Mouse (Mus musculus): ENCODE results near the gene Rabgap1l.

Gene Rabgap1l

DNA sequence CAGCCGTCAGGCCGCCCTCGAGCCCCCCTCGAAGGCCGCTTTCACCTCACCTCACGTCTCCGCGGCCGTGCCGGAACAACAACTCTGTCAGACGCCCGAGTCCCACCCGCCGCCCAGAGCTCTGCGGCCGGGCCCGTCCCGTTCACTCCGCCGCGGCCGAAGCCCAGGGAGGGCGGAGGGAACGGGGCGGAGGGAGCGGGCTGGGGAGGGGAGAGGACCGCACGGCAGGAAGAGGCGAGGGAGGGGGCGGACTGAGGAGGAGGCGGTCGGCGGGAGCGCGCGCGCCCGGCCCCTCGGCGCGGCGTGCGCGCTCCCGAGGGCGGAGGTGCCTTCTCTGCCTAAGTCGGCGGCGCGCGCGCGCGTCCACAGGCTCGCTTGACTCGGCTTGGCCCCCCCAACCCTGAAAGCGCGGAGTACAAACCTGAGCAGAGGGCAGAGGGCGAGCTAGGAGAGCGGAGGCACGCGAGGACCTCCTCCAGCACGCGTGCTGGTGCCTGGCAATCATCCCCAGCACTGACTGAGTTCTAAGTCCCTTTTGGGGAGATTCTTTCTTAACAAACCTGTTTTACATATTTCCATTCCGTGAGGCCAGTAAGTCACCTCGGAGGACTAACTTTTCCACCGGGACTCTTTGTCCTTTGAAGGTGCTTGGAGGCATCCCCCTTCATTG is at the start of gene Rabgap1l:
Gene Rabgap1l (minus strand): TSS at position 526 of the 670 bp plus-strand sequence.
- peak; percentile 86 for DNase-seq (ENCODE audit: low spot score)

DNA sequence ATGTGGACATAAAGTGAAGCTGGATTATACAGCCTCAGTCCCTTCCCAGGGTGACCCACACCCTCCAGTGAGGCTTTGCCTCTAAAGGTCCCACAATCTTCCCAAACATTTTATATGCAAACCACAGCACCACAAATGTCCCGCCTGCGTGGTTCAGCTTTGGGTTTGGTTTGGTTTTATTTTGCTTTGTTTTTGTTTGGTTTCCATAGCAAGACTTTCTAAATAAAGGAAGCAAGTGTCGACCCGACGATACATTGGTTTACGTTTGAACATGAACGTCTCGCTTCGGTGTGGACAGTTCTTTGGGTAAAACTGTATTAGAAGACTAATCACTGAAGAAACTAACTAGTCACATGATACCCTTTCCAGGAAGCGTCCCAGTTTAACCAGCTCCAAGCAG is 49.6 kb upstream of the Rabgap1l start:
- no peak for DNase-seq (ENCODE audit: low spot score)

DNA sequence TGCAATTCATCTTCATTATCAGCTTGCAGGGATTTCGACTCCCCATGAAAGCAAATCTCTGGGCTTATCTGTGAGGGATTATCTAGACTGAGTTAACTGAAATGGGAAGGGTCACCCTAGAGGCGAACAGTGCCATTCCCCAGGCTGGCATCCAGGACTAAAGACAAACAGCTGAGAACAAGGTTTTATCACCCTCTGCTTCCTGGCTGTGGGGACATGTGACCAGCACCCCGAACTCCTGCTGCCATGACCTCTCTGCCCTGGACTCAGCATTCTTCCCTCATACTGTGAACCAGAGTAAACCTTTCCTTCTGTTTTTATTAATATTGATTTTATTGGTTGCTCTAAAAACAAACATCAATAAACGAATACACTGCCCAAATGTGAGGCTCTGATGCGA is 47.6 kb upstream of the Rabgap1l start:
- no peak for DNase-seq (ENCODE audit: low spot score)

DNA sequence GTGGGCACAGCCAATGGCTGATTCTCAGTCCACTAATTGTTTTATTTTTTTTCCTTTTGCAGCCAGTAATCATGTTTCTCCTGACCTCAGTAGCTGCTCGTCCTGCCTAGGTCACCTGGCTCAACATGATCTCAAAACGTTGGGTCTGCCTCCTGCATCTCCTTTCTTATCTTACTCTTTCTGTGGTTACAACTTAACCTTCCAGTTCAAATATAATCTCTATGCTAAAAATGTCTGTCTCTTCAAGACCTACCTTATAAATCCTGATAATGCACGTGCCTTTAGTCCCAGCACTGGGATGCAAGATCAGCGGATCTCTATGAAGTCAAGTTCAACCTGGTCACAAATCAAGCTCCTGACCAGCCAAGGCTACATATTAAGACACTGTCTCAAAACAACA is 46.1 kb upstream of the Rabgap1l start:
- DNase-seq (ENCODE audit: low spot score), result no peak

DNA sequence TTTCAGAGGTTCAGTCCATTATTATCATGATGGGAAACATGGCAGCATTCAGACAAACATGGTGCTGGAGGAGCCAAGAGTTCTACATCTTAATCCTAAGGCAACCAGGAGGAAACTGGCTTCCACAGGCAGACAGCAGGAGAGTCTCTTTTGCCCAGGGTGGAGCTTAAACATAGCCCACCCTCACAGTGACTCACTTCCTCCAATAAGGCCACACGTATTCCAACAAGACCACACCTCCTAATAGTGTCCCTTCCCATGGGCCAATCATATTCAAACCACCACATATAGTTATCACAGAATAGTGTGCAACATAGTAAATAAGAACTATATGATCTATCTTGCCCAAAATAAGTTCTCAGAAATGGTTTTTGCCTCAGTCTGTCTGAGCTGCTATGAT is 41.4 kb upstream of the Rabgap1l start:
- no peak for DNase-seq (ENCODE audit: low spot score)

DNA sequence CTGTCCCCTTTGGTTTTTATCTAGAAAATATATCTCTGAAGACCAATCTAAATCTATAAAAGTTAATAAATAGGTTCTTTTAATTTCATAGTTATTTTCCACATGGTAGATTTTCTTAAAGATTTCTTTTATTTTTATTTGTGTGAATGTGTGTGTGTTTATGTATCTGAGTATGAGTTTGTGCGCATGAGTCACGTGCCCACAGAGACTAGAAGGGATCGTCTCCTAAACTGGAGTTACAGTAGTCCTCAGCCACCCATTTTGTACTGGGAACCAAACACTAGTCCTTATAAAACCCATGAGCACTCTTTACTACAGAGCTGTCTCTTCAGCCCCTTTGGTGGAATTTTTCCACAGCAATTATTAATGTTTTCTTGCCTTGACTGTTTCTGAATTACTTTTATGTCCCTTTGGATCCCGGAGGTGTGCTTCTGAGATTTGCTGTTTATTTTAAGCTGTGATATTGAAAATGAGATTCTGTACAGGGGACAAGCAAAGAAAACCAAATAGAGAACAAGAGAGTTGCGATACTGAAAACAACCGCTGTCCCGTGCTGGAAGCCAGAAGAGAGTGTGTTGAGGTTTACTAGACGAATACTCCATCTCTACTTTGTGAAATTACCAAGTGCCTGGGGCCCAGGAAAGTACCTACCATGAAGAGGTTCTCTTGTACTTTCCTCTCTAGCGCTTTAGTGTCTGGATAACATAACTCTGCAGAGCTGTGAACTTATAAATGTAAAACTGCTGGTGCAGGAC is 39.4 kb upstream of the Rabgap1l start:
- no peak for DNase-seq (ENCODE audit: low spot score)

DNA sequence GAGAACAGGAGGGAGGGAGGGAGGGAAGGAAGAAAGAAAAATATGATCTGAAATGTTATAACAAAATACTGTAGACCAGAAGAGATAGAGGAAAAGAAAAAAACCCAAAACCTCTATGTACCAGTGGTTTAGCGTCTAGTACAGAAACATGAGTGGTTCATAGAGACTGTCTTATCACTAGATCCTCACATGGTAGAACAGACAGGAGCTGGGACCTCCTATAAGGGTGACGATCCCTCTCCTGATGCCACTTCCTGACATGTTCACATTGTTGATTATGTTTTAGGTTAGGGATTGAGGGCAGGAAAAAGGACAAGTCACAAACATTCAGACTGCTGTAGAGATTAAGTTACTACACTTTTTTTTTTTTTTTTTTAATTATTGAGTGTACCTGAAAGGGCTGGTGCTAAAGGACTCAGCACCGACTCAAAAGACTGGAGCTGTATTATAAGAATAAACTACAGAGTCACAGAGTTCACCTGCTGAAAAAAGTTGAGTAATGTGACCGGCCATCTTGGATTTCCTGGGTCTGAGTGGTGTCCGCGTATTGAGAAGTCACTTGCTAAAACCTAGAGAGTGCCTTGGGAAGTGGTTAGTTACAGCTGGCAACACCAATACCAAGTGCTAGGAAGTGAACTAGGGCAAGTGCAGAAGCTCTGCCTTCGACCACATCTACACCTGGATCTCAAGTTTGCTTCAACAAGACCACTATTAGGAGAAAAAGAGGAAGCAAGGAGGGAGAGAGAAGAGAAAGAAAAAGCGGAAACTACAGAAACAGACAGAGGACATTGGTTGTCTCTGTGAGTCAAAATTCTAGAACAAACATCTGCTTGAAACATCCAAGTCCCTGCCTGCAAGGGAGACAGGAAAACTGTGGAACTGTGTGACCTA is 37.8 kb upstream of the Rabgap1l start:
- no peak for DNase-seq (ENCODE audit: low spot score)

DNA sequence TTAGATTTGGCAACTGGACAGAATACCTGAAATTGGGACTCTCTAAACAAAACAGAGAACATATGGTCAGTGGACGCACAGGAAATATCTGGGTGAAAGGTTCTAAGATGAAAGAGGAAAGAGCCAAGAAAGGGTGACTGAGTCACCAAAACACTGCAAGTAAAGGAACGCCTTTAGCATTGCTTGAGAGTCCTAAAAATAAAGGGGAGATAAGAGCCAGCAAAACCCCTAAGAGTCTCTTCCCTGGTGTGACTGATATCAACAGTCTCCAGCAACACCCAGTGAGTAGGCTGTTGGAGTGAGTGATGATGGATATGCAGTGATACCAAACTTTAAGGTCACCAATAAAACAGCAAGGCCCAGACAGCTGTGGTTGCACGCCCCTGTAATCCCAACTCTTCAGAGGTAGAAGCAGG is 32.4 kb upstream of the Rabgap1l start:
- DNase-seq (ENCODE audit: low spot score), result no peak

DNA sequence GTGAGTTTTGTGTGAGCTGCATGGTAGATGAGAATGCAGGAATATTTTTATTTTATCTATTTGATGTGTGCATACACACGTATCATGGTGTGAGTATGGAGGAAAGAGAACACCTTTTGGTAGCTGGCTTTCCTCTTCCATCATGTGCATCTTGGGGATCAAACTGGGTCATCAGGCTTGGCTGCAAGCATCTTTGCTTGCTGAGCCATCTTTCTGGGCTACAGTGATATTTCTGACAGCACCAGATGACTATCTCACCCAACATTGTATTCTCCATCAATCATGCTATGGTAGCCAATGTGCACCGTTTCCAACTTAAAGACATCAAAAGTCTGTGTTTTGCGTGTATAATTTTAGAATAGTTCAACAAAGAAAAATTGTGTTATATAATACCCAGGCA is 30.6 kb upstream of the Rabgap1l start:
- DNase-seq (ENCODE audit: low spot score), result no peak

DNA sequence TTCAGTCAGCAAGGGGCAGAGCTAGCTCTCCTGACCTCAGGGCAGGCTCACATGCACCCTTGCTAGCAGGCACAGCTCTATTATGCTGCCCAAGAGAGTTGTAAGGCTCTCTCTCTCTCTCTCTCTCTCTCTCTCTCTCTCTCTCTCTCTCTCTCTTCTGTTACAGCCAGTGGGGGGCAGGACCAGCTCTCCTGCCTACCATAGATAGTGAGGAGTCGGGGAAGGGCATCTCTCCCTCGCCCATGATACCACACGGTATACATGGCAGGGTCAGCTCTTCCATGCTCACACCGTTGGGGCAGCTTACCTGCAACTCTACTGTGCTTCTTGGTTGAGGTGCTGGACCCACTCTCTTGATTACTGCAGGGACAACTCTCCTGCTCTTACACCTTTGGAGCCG is 21.2 kb upstream of the Rabgap1l start:
- DNase-seq (ENCODE audit: low spot score), result no peak

DNA sequence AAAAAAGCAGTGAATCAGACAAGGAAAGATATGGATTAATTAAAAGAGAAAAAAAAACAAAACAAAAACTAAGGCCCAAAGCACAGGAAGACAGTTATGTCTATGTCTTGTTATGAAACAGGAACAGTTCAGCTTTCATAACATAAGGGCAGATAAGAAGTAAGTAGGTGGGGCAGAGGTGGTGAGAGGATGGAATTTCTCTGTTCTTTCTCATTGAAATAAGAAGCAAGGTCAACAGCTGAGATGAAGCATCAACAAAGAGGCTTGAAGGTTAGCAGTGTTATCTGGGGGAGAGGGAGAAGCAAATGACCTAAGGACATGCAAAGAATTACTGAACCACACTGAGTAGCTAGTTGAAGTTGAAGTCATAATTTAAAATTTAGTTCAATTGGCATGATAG is 19.4 kb upstream of the Rabgap1l start:
- DNase-seq (ENCODE audit: low spot score), result no peak

DNA sequence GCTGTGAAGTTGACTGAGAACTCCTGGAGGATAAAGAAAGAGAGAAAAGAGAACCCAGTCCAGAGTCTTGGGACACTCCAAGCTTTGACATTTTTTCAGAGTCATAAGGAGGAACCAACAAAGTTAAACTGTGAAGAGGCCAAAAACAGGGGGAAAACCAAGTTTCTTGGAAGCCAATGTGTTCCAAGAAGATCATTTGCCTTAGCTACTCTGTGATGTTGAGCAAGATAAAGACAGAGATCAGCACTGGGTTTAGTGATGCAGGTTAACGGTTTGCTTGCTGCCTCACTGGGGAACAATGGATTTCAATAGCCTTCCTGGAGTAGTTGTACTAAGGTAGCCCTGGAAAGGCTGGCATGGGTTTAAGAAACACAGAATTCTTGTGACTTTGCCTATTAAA is 18.9 kb upstream of the Rabgap1l start:
- DNase-seq (ENCODE audit: low spot score), result no peak

DNA sequence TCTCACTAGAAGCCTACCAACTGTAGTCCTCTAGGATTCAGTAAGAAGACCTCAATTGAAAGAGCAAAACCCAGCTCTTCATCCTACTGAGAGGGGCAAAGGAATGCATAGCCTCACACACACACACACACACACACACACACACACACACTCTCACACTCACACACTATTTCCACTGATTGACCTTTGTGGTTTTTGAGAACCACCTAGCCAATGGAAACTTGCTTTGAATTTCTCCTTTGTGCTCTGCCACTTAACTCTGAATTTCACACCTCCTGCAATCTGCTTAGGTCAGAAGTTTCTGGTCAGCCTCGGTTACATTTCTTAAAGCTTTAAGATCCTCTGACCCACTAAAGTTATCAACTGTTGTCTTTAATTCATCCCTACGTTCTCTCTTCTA is 12.3 kb upstream of the Rabgap1l start:
- no peak for DNase-seq (ENCODE audit: low spot score)

DNA sequence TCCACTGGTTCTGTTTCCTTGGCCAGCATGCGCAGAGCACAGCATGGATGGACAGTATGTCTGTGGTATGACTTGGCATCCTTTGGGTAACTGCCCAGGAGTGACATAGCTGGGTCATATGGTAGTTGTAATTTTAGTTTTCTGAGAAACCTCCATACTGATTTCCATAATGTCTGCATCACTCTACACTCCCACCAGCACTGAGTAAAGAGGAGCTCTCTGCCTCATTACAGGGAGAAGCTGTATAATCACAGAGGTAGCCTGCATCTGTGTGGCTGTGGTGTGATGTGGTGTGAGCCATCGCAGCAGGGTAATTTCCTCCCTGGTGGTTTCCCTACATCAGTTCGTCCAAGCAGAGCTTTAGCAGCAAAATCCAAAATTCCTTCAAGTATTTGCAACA is 7.0 kb upstream of the Rabgap1l start:
- no peak for DNase-seq (ENCODE audit: low spot score)

DNA sequence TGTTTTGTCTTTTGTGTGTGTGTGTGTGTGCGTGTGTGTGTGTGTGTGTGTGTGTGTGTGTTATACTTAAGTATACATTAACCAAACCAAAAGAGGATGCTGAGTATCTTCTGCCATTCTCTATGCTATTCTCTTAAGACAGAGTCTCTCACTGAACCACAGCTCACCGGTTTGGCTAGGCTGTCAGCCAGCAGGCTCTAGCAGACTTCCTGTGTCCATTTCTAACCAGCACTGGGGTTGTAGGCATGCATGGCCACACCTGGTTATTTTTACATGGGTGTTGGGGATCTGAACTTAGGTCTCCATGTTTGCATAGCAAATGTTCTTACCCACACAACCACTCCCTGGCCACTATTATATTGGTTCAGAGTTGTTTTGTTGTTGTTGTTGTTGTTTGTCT is 2.0 kb upstream of the Rabgap1l start:
- DNase-seq (ENCODE audit: low spot score), result no peak

DNA sequence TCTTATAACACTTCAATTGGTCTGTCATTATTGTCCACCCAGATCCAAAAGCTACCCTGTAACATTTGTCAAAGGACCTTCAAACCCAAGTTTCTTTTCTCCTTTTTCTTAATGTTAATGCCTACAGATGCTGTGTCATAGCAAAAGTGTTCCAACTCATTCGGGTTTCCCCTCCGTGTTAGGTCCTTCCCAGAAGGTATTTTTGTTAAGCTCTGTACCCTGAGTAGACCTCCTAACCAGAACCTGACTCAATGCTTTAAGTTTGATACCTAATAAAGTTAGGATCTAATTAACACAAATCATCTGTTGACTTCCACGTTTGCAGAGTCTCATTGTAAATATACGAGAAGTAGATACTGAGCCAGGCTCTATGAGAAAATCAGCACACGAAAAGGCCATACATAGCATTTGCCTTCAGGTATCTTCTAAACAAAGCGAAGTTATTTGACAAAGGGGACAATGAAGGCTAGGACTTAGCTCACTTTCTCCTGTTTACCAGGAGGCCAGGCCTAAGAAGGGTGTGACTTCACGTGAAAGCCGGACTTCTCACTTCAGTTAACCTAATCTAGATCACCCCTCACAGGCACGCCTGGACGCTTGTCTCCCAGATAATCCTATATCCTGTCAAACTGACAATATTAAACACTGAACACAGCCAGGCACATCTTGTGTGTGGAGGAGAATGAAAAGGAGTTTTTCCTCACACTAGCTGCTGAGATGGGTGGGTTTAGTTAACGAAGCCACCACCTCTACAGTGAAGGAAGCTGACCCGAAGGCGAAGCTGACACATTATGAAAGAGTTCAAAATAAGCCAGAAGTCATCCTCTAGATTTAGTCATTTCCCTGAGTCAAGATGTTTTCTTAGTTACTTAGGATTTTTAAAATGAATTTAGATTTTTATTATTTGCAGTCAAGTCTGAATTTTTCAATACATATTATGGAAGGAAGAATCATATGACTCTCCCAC is 1.1 kb upstream of the Rabgap1l start:
- no peak for DNase-seq (ENCODE audit: low spot score)

DNA sequence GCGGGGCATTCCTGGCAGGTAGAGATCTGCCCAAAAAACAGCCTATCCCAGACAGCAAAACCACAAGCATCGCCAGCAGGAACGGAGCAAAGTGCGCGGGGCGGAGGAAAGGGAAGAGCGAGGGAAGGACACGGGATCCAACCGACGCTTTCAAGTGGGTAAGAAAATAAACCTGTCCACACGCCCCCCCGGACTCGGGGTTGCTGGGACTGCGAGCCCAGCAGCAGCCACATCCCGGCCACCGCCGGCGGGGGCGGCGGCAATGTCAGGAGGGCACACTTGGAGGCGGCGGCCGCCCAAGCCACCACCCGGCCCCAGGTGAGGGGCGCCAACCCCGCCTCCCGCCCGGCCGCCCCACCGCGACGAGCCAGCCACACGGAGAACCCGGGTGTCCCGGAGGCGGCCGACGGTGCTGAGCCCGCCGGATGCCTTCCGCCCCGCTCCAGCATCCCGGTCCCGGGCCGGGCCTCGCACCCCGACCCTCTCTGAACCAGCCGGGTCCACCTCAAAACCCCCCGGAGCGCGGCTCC is 790 bp downstream of the Rabgap1l start:
- DNase-seq (ENCODE audit: low spot score), result no peak

DNA sequence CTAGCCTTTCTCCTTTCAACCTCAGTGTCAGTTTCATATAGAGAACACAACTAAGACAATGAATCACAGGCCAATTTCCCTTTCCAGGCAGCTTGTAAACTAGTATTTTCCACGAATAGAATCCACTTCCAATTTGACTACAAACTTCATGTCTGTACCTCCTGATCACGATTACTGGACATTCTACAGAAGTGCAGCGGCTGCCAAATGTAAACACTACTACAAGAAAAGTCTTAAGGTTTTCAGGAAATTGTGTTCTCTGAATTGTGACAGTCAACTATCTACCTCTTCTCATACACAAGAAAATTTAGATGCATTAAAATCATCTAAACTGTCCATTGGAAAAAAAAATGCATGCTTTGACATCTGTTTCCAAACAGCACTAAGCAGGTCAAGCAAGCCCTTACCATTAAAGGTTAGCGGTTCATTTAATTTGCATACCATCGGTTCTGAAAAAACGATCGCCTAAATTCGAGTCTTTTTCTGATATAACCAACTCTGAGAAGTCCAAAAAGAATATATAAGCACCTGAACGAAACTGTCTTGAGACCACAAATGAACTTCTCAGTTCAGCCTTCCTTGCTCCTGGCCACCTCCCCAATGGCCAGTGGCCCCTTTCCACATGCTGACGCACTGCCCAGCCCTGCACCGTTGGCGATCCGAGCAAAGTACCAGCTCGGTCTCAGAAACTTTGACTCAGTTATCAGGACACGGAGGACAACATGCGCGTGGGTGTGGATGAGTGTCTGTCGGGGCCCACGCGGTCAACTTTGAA is 1.4 kb downstream of the Rabgap1l start:
- peak; percentile 34 for DNase-seq (ENCODE audit: low spot score)

DNA sequence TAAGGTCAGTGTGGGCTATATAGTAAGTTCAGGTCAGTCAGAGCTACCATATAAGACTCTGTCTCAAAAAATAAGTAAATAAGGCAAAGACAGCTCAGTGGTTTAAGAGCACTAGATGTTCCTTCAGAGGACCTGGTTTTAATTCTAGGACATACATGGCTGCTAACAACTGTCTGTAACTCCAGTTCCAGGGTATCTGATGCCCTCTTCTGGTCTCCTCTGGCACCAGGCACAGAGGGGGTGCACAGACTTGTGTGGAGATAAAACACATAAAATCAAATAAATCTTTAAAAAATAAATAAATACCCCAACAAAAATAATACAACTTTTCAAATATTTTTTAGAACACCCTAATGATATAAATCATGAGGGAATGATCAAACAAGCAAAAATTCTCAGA is 2.4 kb downstream of the Rabgap1l start:
- DNase-seq (ENCODE audit: low spot score), result no peak

DNA sequence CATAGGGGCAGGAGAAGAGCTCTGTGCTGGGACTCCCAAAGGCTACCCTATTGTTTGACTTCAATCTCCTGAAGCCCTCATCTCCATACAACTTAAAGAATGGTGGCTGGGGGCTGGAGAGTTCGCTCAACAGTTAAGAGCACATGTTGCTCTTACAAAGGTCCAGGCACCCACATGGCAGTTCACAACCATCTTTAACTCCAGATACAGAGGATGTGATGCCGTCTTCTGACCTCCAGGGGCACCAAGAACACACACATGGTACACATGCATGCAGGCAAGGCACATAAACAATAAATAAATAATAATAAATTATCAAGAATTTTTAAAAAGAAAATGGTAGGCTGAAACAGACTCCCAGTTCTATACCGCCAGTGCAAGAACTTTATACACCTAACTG is 3.1 kb downstream of the Rabgap1l start:
- DNase-seq (ENCODE audit: low spot score), result no peak

DNA sequence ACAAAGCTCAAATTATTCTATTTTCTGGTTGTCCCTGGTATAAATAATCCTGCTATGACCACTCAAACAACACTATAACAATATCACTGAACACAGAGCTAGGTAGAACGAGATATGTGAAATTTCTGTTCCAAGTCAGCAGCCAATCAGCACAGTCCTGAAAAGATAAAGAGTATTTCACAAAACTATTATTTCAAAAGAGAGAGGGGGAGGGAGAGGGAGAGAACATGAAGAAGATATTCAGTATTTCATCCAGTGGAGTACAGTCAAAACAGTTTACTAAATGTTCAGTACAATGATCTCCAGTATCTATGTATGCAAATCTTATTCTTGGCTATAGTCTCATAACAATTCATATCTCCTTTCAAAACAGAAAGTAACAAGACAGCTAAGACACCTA is 5.1 kb downstream of the Rabgap1l start:
- no peak for DNase-seq (ENCODE audit: low spot score)
